Mouse (Mus musculus): Measurements from ENCODE around the gene Xndc1. TPM values are rescaled to one million over a fixed set of nuclear protein-coding genes. Genes with fewer than 3 reads are reported as not detected.
"Not testable (repeated sequence)": the region's sequence is repeated elsewhere in the genome, so short reads cannot be mapped to it uniquely, and the experiment has no call there.

Xndc1 gene
- total RNA-seq (2021): 10 to 100 TPM; 24.6 to 25.0 TPM

DNA sequence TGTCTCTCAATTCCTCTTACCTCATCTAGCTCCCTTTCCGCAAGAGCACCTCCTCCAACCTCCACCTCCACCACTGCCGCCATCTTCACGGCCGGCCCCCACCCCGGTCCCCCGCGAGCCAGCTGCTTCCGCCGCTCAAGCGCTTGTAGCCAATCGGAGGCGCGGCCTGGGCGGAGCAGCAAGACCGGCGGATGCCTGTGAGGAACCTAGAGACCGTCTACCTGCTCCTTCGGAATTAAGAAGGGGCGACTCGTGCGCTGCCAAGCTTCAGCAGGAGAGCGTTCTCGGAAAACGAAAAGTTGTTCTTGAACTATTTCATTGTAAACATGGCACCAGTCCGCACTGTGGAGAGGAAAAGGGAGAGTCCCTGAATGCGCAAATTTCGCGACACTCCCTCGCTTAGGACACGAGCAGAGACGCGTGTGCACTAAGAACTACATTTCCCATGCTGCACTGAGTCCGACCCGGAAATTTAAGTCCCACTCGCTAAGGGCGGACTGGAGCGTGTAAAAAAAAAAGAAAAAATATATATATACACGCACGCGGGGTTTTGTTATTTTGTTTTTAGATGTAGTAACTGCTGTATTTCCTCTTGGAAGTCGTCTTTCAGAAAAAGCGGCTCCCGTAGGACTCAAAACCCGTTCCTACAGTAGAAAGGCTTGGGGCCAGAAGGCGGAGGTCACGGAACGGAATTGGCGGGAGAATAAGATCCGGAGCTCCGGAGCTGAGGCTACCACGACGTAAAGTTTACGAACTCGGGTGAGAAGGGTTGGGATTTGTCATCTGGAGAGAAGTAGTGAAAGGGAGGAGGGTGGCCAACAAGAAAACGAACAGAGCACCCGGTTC is at the start of gene Xndc1, which contains the start of the genes Rnf121 and Xntrpc:
Gene Xndc1 (plus strand): TSS at position 466 of the 846 bp plus-strand sequence.
Gene Rnf121 (minus strand): TSS at position 424 of the 846 bp plus-strand sequence.
Gene Xntrpc (plus strand): TSS at position 668 of the 846 bp plus-strand sequence.
- intact Hi-C loops (cut with DNase I): loop anchor here (5.0 kb wide), 1 partner anchor 53 kb away; no protein-coding TSS in a partner anchor
- DNase-seq (ENCODE audit: extremely low spot score in 1 of 2, low spot score in 2 of 2): peak; percentile 90 to 96

GRCm38 (mm10) chr7:102016936-102017335 is 48.4 kb upstream of the Xndc1 start:
- no peak for DNase-seq (ENCODE audit: extremely low spot score in 1 of 2, low spot score in 2 of 2)
- intact Hi-C loops (cut with DNase I): no loop called here

- no peak for DNase-seq (ENCODE audit: extremely low spot score in 1 of 2, low spot score in 2 of 2)
- intact Hi-C loops (cut with DNase I): no loop called here
These were observed 47.9 kb upstream of the Xndc1 start for GRCm38 (mm10) chr7:102017452-102017851.

DNA sequence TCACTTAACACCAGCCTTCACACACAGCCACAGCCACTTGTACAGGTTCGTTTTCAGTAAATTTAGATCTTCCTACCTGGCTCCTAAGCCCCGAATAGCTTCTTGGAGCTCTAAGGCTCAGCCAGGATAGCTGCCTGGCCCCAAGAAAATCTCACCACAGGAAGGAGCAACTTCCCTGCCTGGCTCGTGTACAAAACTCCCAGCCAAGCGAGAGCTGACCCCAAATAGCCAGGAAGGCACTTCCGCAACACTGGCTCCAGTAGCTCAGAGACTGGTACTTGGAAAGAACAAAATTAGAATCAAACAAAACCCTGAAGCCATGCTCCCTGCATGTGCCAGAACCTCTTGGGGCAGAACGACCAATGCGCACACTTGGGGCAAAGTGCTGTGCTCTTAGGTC is 47.3 kb upstream of the Xndc1 start:
- intact Hi-C loops (cut with DNase I): no loop called here

DNA sequence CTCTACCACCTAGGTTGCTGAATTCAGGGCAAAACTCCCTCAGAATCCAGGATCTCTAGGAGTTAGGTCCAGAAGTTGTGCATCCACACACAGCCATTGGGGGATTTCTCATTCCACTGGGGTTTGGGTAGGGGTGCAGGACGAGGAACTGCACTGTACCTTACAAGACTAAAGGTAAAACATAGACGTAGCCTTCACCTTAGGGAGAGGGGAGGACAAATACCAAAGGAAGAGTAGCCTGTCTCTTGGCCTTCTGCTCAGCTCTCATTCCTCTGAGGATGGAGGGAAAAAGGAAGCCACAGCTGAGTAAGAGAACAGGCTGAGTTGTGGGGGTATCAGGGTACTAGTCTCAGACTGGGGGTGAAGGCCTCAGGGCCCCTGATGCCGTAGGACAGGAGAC is 46.7 kb upstream of the Xndc1 start, which contains the start of gene Il18bp:
Gene Il18bp (minus strand): TSS at position 101 of the 400 bp plus-strand sequence.
- intact Hi-C loops (cut with DNase I): no loop called here
- DNase-seq (ENCODE audit: extremely low spot score in 1 of 2, low spot score in 2 of 2): no peak

More for the DNA sequence above, 47.3 kb upstream of the Xndc1 start:
- DNase-seq (ENCODE audit: extremely low spot score in 1 of 2, low spot score in 2 of 2): no peak

- intact Hi-C loops (cut with DNase I): no loop called here
- no peak for DNase-seq (ENCODE audit: extremely low spot score in 1 of 2, low spot score in 2 of 2)
These were observed 45.9 kb upstream of the Xndc1 start for GRCm38 (mm10) chr7:102019362-102019761.

DNA sequence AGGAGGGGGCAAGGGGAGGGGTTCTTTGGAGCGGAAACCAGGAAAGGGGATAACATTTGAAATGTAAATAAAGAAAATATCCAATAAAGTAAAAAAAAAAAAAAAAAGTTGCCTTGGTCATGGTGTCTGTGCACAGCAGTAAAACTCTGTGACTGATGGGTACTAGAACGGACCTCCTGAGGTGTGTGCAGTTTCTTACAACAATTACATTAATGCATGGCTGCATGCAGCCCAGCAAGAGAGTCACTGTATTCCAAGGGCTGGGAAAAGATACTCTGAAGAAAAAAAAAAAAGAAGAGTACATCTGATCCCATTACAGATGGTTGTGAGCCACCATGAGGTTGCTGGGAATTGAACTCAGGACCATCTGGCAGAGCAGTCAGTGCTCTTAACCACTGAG is 44.4 kb upstream of the Xndc1 start:
- intact Hi-C loops (cut with DNase I); DNase-seq (ENCODE audit: extremely low spot score in 1 of 2, low spot score in 2 of 2): not testable (repeated sequence)

DNA sequence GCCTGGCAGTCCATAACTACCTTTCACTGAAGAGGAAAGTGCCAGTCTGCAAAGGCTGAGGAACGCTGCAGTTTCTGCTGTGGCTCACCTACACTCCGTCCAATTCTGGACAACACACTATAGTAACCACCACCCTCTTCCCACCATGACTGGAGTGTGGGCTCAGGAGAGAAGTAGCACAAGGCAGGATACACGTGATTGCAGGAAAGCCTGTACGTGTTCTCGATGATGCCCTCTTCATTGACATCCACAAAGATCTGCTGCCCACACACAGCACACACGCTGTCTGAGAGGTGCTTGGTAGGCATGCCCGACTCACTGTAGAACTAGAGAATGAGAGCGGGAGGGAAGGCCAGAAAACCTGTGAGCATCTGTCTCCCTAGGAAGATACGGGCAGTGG is 41.5 kb upstream of the Xndc1 start:
- intact Hi-C loops (cut with DNase I): no loop called here

DNA sequence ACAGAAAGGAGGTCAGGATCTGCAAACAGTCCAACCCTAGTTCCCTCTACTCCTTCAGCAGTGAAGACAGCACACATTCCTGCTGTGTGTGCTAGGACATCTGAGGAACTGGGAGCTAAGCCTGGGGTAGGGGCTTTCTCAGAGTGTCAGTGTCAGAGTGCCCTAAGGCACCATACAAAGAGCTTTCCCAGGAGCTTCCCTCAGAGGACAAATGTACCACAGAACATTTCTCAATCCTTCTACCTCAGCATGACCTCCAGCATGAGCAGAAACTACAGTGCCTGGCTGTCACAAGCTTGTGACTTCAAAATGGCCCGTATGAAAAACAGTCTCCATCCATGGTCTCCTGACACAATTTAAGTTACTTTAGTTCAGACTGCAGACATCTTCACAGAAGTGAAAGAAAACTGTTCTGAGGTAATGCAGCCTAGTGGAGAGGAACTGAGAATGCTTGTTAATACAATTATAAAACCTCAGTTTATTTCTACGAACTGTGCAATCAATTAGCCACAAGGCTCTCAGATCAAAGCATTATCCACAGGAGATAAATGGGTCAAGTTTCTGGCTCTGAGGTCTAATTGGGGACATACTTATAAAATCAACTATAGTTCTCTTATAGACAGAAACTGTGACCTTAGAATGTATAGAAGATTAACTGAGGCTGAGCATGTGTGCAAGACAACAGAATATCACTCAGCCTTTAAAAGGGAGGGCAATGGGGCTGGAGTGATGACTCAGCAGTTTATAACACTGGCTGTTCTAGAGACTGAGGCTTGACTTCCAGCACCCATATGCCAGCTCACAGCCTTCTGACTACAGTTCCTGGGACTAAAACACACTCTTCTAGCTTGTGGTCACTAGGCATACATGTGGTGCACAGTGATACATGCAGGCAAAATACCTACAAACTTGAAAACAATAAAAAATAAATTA is 39.9 kb upstream of the Xndc1 start:
- intact Hi-C loops (cut with DNase I): no loop called here
- no peak for DNase-seq (ENCODE audit: extremely low spot score in 1 of 2, low spot score in 2 of 2)

More for the DNA sequence above, 41.5 kb upstream of the Xndc1 start:
- no peak for DNase-seq (ENCODE audit: extremely low spot score in 1 of 2, low spot score in 2 of 2)

DNA sequence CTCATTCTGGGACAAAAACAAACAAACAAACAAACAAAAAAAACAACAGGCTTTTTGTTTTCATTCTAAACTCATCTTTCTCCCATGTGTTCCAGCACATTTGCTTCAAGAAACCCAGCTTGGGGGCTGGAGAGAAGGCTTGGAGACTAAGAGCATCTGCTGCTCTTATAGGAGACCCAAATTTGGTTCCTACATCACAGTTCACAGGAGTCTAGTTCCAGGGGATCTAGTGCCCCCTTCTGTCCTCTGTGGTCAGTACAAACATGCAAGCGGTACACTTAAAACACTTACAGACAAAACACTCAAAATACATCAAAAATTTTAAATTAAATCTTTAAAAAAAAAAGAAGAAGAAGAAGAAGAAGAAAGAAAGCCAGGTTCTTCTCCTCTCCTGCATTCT is 30.4 kb upstream of the Xndc1 start:
- no peak for DNase-seq (ENCODE audit: extremely low spot score in 1 of 2, low spot score in 2 of 2)
- intact Hi-C loops (cut with DNase I): no loop called here

DNA sequence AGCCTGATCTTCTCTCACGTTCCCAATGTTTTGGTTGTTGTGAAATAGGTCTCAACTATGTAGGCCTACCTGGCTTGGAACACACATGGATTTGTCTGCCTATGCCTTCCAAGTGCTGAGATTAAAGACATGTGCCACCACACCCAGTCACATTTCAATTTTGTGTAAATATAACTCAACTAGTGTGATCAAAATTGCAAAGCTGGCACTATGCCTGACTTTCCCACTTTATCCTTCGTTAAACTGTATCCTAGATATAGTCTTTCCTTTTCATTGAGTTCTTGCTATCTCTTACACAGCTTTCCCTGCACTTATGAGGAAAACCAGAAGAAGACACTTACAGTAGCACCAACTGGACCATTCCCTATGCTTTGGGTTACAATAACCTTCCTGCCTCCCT is 29.8 kb upstream of the Xndc1 start:
- intact Hi-C loops (cut with DNase I): no loop called here
- DNase-seq (ENCODE audit: extremely low spot score in 1 of 2, low spot score in 2 of 2): no peak

DNA sequence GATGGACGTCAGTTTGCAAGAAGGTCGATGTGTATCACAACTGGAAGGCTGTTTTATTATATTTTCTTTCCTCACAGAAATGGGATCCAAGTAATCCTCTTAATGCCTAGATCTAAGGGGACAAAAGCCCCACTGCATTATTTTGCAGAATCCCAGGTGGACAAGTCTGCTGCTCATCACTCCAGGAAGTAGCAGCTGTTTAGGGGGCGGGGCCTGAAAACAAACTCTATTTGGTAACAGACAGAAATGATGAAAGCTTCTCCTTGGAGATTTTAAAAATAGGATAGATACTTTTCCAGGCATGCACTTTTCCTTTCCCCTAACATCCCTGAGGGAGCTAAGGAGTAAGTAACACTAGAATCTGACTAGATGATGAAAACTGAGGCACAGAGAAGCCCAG is 28.0 kb upstream of the Xndc1 start:
- no peak for DNase-seq (ENCODE audit: extremely low spot score in 1 of 2, low spot score in 2 of 2)
- intact Hi-C loops (cut with DNase I): no loop called here

- intact Hi-C loops (cut with DNase I): no loop called here
- DNase-seq (ENCODE audit: extremely low spot score in 1 of 2, low spot score in 2 of 2): no peak
These were observed 23.0 kb upstream of the Xndc1 start for GRCm38 (mm10) chr7:102042314-102042713.

- DNase-seq (ENCODE audit: extremely low spot score in 1 of 2, low spot score in 2 of 2); intact Hi-C loops (cut with DNase I): not testable (repeated sequence)
These were observed 16.8 kb upstream of the Xndc1 start for GRCm38 (mm10) chr7:102048524-102048923.

DNA sequence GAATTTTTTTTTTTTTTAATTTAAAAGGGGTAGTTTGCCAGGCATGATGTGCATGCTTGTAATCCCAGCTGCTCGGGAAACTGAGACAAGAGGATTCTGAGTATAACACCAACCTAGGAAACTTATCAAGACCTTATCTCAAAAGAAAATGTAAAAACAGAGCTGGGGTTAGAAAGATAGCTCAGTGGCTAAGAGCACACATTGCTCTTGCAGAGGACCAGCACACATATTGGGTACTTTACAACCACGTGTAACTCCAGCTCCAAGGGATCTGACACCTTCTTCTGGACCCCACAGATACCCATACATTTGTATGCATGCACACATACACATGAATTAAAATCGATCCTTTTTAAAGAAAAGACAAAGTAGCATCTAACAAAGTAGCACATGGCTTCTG is 4.0 kb upstream of the Xndc1 start:
- intact Hi-C loops (cut with DNase I): no loop called here

GRCm38 (mm10) chr7:102062203-102062602 is 3.1 kb upstream of the Xndc1 start:
- intact Hi-C loops (cut with DNase I): no loop called here
- DNase-seq (ENCODE audit: extremely low spot score in 1 of 2, low spot score in 2 of 2): no peak

More for the DNA sequence above, 4.0 kb upstream of the Xndc1 start:
- DNase-seq (ENCODE audit: extremely low spot score in 1 of 2, low spot score in 2 of 2): no peak

- intact Hi-C loops (cut with DNase I): no loop called here
- DNase-seq (ENCODE audit: extremely low spot score in 1 of 2, low spot score in 2 of 2): no peak
These were observed 1.4 kb upstream of the Xndc1 start for GRCm38 (mm10) chr7:102063891-102064290.

DNA sequence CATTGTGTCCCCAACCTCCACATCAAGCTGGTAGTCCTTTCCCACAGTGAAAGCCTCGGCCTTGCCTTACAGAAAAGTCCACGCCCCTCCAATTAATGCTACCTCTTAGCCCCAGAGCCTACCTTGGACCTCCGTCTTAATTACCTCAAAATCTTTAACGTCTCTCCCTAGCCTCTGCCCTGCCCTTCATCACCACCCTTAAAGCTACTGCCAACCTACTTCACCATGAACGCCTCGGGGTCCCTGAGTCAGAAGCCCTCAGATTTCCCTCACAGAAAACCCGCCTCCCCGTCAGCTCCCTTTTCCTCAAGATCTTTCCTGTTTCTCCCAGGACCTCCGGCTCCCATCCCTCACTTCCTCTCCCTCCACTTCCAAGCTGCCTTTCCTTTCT is 661 bp upstream of the Xndc1 start:
- intact Hi-C loops (cut with DNase I): loop anchor here (5.0 kb wide), 1 partner anchor 52 kb away; no protein-coding TSS in a partner anchor
- peak in 1 of 2 experiments; percentile 13 for DNase-seq (ENCODE audit: extremely low spot score in 1 of 2, low spot score in 2 of 2)

- DNase-seq (ENCODE audit: extremely low spot score in 1 of 2, low spot score in 2 of 2): no peak
- intact Hi-C loops (cut with DNase I): loop anchor here (5.0 kb wide), 1 partner anchor 54 kb away; no protein-coding TSS in a partner anchor
These were observed 1.1 kb downstream of the Xndc1 start for GRCm38 (mm10) chr7:102066363-102066762.
